Mouse (Mus musculus): ENCODE measurements around the gene Fhod1. TPM values are rescaled to one million over a fixed set of nuclear protein-coding genes. Genes with fewer than 3 reads are reported as not detected.

Fhod1 gene
- polyA plus RNA-seq, 1 experiment, result 7.8 TPM

- TF ChIP-seq CTCF (IDR thresholded peaks at IDR 0.05; ENCODE audit: borderline replicate concordance, extremely low read depth, insufficient read depth, insufficient read length) (no peak), POLR2A (IDR thresholded peaks at IDR 0.05; ENCODE audit: borderline replicate concordance, extremely low read depth, insufficient read depth, insufficient read length, poor library complexity, severe bottlenecking) (no peak)
Observed at GRCm38 (mm10) chr8:105332523-105332922, 15.2 kb downstream of the Fhod1 start.

DNA sequence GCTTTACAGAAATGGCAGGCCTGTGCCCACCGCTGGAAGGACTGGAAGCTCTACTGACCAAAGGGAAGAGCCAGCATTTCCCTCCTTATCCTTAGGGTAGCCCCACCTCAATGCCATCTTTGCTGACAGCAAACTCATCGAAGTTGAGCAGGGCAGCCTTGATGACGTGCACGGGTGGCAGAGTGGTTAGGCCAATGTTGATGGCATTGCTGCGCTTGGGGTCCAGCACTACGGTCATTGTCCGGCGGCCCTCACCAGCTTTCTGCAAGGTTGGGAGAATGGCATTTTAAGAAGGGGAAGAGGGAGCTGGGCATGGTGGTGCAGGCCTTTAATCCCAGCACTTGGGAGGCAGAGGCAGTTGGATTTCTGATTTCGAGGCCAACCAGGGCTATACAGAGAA, 15.8 kb downstream of the Fhod1 start:
- no peak for TF ChIP-seq POLR2A (IDR thresholded peaks at IDR 0.05; ENCODE audit: borderline replicate concordance, extremely low read depth, insufficient read depth, insufficient read length, poor library complexity, severe bottlenecking)
- no peak for TF ChIP-seq CTCF (IDR thresholded peaks at IDR 0.05; ENCODE audit: borderline replicate concordance, extremely low read depth, insufficient read depth, insufficient read length)
- DNase-seq (ENCODE audit: low read depth), result no peak

More at GRCm38 (mm10) chr8:105332523-105332922, 15.2 kb downstream of the Fhod1 start:
- DNase-seq (ENCODE audit: low read depth), result no peak

DNA sequence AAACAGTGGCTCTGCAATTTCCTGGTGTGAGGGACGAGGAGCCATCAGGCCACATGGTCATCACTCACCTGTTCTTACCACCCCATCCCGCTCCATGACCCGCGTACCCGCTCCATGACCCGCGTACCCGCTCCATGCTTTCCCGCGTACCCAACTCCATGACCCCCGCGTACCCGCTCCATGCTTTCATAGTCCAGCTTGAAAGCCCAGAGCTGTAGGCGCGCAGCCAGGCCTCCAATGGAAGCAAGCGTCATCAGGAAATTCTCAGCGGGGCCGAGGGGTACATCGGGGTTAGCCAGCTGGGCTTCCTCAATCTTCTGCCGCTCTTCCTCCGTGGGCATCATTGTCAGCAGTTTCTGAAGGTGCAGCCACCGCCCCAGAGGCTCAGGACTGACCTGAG, 16.3 kb downstream of the Fhod1 start:
- TF ChIP-seq POLR2A (IDR thresholded peaks at IDR 0.05; ENCODE audit: borderline replicate concordance, extremely low read depth, insufficient read depth, insufficient read length, poor library complexity, severe bottlenecking) (no peak), CTCF (IDR thresholded peaks at IDR 0.05; ENCODE audit: borderline replicate concordance, extremely low read depth, insufficient read depth, insufficient read length) (no peak)
- no peak for DNase-seq (ENCODE audit: low read depth)

- TF ChIP-seq POLR2A (IDR thresholded peaks at IDR 0.05; ENCODE audit: borderline replicate concordance, extremely low read depth, insufficient read depth, insufficient read length, poor library complexity, severe bottlenecking), result no peak
- no peak for TF ChIP-seq CTCF (IDR thresholded peaks at IDR 0.05; ENCODE audit: borderline replicate concordance, extremely low read depth, insufficient read depth, insufficient read length)
- no peak for DNase-seq (ENCODE audit: low read depth)
Observed at GRCm38 (mm10) chr8:105330325-105330724, 17.4 kb downstream of the Fhod1 start.

GRCm38 (mm10) chr8:105326968-105327367, 20.8 kb downstream of the Fhod1 start:
- DNase-seq (ENCODE audit: low read depth), result no peak
- TF ChIP-seq POLR2A (IDR thresholded peaks at IDR 0.05; ENCODE audit: borderline replicate concordance, extremely low read depth, insufficient read depth, insufficient read length, poor library complexity, severe bottlenecking) (no peak), CTCF (IDR thresholded peaks at IDR 0.05; ENCODE audit: borderline replicate concordance, extremely low read depth, insufficient read depth, insufficient read length) (no peak)

DNA sequence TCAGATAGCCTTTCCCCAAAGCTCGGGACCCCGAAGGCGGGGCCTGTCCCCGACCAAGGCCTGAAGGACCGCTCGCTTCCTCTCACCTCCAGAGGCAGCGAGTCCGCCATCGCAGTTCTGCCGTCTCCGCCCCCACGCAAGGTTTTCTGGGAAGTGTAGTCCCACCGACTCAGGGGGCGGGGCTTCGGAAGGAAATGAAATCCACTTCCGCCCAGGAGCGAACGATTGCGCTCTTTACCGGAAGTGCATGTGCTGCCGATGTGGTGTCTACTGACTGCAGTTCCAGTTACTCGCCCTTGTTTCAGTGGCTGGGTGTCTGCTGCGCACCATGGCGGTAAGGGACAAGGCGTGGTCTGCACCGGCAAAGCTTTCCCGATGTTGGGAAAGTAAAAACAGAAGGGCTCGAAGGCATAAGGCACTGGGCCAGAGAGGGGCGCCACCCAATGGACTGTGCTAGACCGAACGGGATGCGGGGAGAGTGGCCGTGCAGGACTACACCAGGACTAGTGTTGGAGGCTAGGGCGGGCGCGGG, 21.5 kb downstream of the Fhod1 start, which contains the start of the genes Lrrc29 and Tmem208:
Lrrc29 (minus strand) TSS at position 138 of the 532 bp plus-strand sequence.
Tmem208 (plus strand) TSS at position 214 of the 532 bp plus-strand sequence.
- TF ChIP-seq CTCF (IDR thresholded peaks at IDR 0.05; ENCODE audit: borderline replicate concordance, extremely low read depth, insufficient read depth, insufficient read length), result peak; percentile 34; the same call in 1 of the 2 replicates
- TF ChIP-seq POLR2A (IDR thresholded peaks at IDR 0.05; ENCODE audit: borderline replicate concordance, extremely low read depth, insufficient read depth, insufficient read length, poor library complexity, severe bottlenecking), result peak; percentile 73; the same call in 1 of the 2 replicates
- peak; percentile 99 for DNase-seq (ENCODE audit: low read depth)

DNA sequence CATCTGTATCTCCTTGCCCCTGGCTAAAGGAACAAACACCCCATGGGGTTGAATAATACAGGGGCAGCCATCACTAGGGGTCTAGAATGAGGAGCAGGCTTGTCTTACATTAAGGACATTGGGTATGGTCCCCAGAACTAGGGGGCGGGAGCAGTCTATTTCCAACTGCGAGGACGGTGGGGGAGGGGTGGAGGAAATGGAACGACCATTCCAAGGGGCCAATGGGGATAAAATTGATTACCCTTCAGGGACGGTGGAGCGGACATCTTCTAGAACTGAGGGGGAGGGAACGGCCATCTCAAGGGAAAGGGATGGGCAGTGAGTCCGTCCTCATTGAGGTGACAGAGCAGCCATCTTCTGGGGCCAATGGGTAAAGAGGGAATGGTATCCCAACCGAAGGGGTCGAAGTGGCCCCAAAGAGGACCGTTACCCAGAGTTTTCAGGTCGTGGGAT, 22.1 kb downstream of the Fhod1 start:
- no peak for TF ChIP-seq POLR2A (IDR thresholded peaks at IDR 0.05; ENCODE audit: borderline replicate concordance, extremely low read depth, insufficient read depth, insufficient read length, poor library complexity, severe bottlenecking)
- TF ChIP-seq CTCF (IDR thresholded peaks at IDR 0.05; ENCODE audit: borderline replicate concordance, extremely low read depth, insufficient read depth, insufficient read length), result no peak
- DNase-seq (ENCODE audit: low read depth), result no peak

GRCm38 (mm10) chr8:105323183-105323582, 24.6 kb downstream of the Fhod1 start:
- TF ChIP-seq CTCF (IDR thresholded peaks at IDR 0.05; ENCODE audit: borderline replicate concordance, extremely low read depth, insufficient read depth, insufficient read length) (no peak), POLR2A (IDR thresholded peaks at IDR 0.05; ENCODE audit: borderline replicate concordance, extremely low read depth, insufficient read depth, insufficient read length, poor library complexity, severe bottlenecking) (no peak)
- DNase-seq (ENCODE audit: low read depth), result no peak

GRCm38 (mm10) chr8:105318662-105319190, 29.0 kb downstream of the Fhod1 start:
- TF ChIP-seq CTCF (IDR thresholded peaks at IDR 0.05; ENCODE audit: borderline replicate concordance, extremely low read depth, insufficient read depth, insufficient read length) (no peak), POLR2A (IDR thresholded peaks at IDR 0.05; ENCODE audit: borderline replicate concordance, extremely low read depth, insufficient read depth, insufficient read length, poor library complexity, severe bottlenecking) (no peak)
- no peak for DNase-seq (ENCODE audit: low read depth)

GRCm38 (mm10) chr8:105317941-105318340, 29.8 kb downstream of the Fhod1 start:
- no peak for DNase-seq (ENCODE audit: low read depth)
- TF ChIP-seq POLR2A (IDR thresholded peaks at IDR 0.05; ENCODE audit: borderline replicate concordance, extremely low read depth, insufficient read depth, insufficient read length, poor library complexity, severe bottlenecking) (no peak), CTCF (IDR thresholded peaks at IDR 0.05; ENCODE audit: borderline replicate concordance, extremely low read depth, insufficient read depth, insufficient read length) (no peak)

DNA sequence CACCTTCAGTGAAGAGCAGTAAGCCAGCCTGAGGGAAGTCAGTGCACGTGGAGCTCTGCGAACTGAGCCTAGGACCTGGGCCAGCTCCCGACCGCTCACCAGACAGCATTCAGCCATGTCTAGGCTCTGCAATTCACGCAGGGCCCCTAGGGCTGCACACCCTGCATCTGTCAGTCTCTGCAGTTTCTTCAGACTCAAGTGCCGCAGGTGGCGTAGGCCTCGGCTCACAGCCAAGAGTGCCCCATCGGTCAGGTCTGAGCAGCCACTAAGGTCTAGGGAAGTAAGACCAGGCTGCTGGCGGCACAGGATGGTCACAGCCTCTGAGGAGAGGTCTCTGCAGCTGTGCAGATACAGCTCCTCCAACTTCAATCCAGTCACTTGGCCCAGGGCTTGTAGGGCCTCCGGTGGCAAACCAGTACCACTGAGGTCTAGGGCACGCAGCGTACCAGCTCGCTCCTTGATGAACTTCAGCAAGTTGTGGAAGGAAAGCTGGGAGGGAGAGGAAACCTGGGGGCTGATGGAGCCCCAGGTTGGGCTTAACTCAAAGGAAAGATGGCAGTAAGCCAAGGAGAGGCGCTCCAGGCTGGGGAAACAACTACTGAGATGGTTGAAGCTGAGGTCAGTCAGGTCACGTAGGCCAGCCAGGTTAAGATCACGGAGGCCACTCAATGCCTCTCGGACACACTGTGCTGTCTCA, 32.5 kb downstream of the Fhod1 start:
- TF ChIP-seq CTCF (IDR thresholded peaks at IDR 0.05; ENCODE audit: borderline replicate concordance, extremely low read depth, insufficient read depth, insufficient read length) (no peak), POLR2A (IDR thresholded peaks at IDR 0.05; ENCODE audit: borderline replicate concordance, extremely low read depth, insufficient read depth, insufficient read length, poor library complexity, severe bottlenecking) (no peak)
- DNase-seq (ENCODE audit: low read depth), result no peak
